Mouse (Mus musculus) midbrain, embryonic 13.5 days (tissue): Measurements from ENCODE around the gene Kif1bp. TPM values are rescaled to one million over a fixed set of nuclear protein-coding genes. Genes with fewer than 3 reads are reported as not detected.
"Not testable (repeated sequence)": the region's sequence is repeated elsewhere in the genome, so short reads cannot be mapped to it uniquely, and the experiment has no call there.

Source experiments
- ATAC-seq: fragments of 200-750 bp; cut with Nextera tagmentation; 2 replicates; pipeline ENCODE4 v1.8.0; 2017; ENCODE audit warnings: mild to moderate bottlenecking, moderate TSS enrichment, moderate library complexity
- H3K27ac ChIP-seq: fragments of 300-500 bp; sonication (generic); 2 replicates; pipeline ENCODE4 v1.5.1; 2015; ENCODE audit warnings: inconsistent platforms, mild to moderate bottlenecking, moderate library complexity
- H3K27me3 ChIP-seq: fragments of 300-500 bp; sonication (generic); 2 replicates; pipeline ENCODE4 v1.6.1; 2015; ENCODE audit warnings: mild to moderate bottlenecking, inconsistent platforms
- H3K36me3 ChIP-seq: fragments of 300-500 bp; sonication (generic); 2 replicates; pipeline ENCODE4 v1.6.1; 2015; ENCODE audit warnings: mild to moderate bottlenecking, inconsistent platforms
- H3K4me1 ChIP-seq: fragments of 300-500 bp; sonication (generic); replicated peaks from 2 replicates; pipeline ENCODE4 v1.6.1; 2015; ENCODE audit warnings: inconsistent platforms
- H3K4me2 ChIP-seq: fragments of 300-500 bp; sonication (generic); replicated peaks from 2 replicates; pipeline ENCODE4 v1.6.1; 2015; ENCODE audit warnings: moderate library complexity, mild to moderate bottlenecking, inconsistent platforms
- H3K4me3 ChIP-seq: fragments of 300-500 bp; sonication (generic); replicated peaks from 2 replicates; pipeline ENCODE4 v1.5.1; 2015; ENCODE audit warnings: mild to moderate bottlenecking, inconsistent platforms
- H3K9ac ChIP-seq: fragments of 300-500 bp; sonication (generic); replicated peaks from 2 replicates; pipeline ENCODE4 v1.6.1; 2015; ENCODE audit warnings: mild to moderate bottlenecking, inconsistent platforms
- H3K9me3 ChIP-seq: fragments of 300-500 bp; sonication (generic); 2 replicates; pipeline ENCODE4 v1.6.1; 2016; ENCODE audit warnings: mild to moderate bottlenecking, inconsistent platforms
- WGBS: fragments of 180-500 bp; shearing (Covaris S2); methylation state at CpG from one replicate; pipeline ENCODE4 v1.1.7; 2015; 5-methylcytosine and 5-hydroxymethylcytosine counted together
- polyA plus RNA-seq: library from polyadenylated mRNA; unstranded; fragments of >200 nt; fragmentation: Nextera tagmentation; extraction: Ambion mirVana; gene quantifications from 2 replicates; pipeline ENCODE4 v1.2.1, GENCODE M21; 2015

Gene Kif1bp
- polyA plus RNA-seq, 1 experiment from 2014 or later = 69.1 TPM

GRCm38 (mm10) chr10:62583245-62583644, 5.0 kb upstream of the Kif1bp start:
- H3K27ac ChIP-seq = no peak overlapping the region
- H3K9me3 ChIP-seq = no peaks in the 10 kb centered on the region
- no peak for ATAC-seq
- H3K36me3 ChIP-seq = peaks cover 82% of the 10 kb centered on the region
- H3K4me2 ChIP-seq = no peak overlapping the region
- H3K27me3 ChIP-seq = no peaks in the 10 kb centered on the region
- peaks cover 4% of the 10 kb centered on the region for H3K4me1 ChIP-seq
- 94% methylated on average over 1 of the region's 1 CpGs for WGBS
- no peak overlapping the region for H3K9ac ChIP-seq
- H3K4me3 ChIP-seq = no peak overlapping the region

GRCm38 (mm10) chr10:62582701-62583100, 4.4 kb upstream of the Kif1bp start:
- 85% methylated on average over 7 of the region's 7 CpGs for WGBS
- H3K4me3 ChIP-seq = no peak overlapping the region
- ATAC-seq = no peak
- no peak overlapping the region for H3K4me2 ChIP-seq
- no peak overlapping the region for H3K9ac ChIP-seq
- no peak overlapping the region for H3K27ac ChIP-seq
- no peaks in the 10 kb centered on the region for H3K9me3 ChIP-seq
- H3K4me1 ChIP-seq = peaks cover 4% of the 10 kb centered on the region
- H3K27me3 ChIP-seq = no peaks in the 10 kb centered on the region
- peaks cover 76% of the 10 kb centered on the region for H3K36me3 ChIP-seq

GRCm38 (mm10) chr10:62582263-62582662, 4.0 kb upstream of the Kif1bp start:
- Histone ChIP-seq H3K9ac (no peak overlapping the region), H3K4me2 (no peak overlapping the region), H3K27ac (no peak overlapping the region), H3K4me1 (peaks cover 9% of the 10 kb centered on the region), H3K36me3 (peaks cover 72% of the 10 kb centered on the region), H3K4me3 (no peak overlapping the region), H3K9me3 (no peaks in the 10 kb centered on the region), H3K27me3 (no peaks in the 10 kb centered on the region)
- WGBS = 89% methylated on average over 17 of the region's 17 CpGs
- no peak for ATAC-seq

- Histone ChIP-seq H3K36me3 (peaks cover 57% of the 10 kb centered on the region), H3K4me1 (peaks cover 26% of the 10 kb centered on the region)
- not testable (repeated sequence) for ATAC-seq, H3K4me2 ChIP-seq, H3K9me3 ChIP-seq, H3K27ac ChIP-seq, H3K9ac ChIP-seq, H3K27me3 ChIP-seq, H3K4me3 ChIP-seq
- WGBS = 87% methylated on average over 12 of the region's 13 CpGs
These were observed 872 bp upstream of the Kif1bp start for GRCm38 (mm10) chr10:62579129-62579528.

GRCm38 (mm10) chr10:62577673-62578337, 452 bp downstream of the Kif1bp start:
- peak; percentile 87 for ATAC-seq
- Histone ChIP-seq H3K27ac (peak overlapping the region; percentile 51), H3K9ac (peak overlapping the region; percentile 88), H3K4me1 (peaks cover 26% of the 10 kb centered on the region), H3K4me3 (peak overlapping the region; percentile 82), H3K9me3 (no peaks in the 10 kb centered on the region), H3K36me3 (peaks cover 56% of the 10 kb centered on the region), H3K4me2 (peak overlapping the region; percentile 96), H3K27me3 (no peaks in the 10 kb centered on the region)
- WGBS = under 1% methylated on average over 54 of the region's 54 CpGs

- Histone ChIP-seq H3K9ac (no peak overlapping the region), H3K9me3 (no peaks in the 10 kb centered on the region), H3K27ac (no peak overlapping the region), H3K27me3 (no peaks in the 10 kb centered on the region), H3K4me1 (peaks cover 26% of the 10 kb centered on the region), H3K4me2 (no peak overlapping the region), H3K4me3 (no peak overlapping the region), H3K36me3 (peaks cover 46% of the 10 kb centered on the region)
- no peak for ATAC-seq
- WGBS = 94% methylated on average over 13 of the region's 13 CpGs
These were observed 3.3 kb downstream of the Kif1bp start for GRCm38 (mm10) chr10:62575001-62575400.

GRCm38 (mm10) chr10:62570126-62570871, 8.0 kb downstream of the Kif1bp start:
- no peak for ATAC-seq
- Histone ChIP-seq H3K9ac (no peak overlapping the region), H3K4me1 (no peaks in the 10 kb centered on the region), H3K4me3 (no peak overlapping the region), H3K4me2 (no peak overlapping the region), H3K9me3 (no peaks in the 10 kb centered on the region), H3K27ac (no peak overlapping the region), H3K36me3 (peaks cover 84% of the 10 kb centered on the region), H3K27me3 (no peaks in the 10 kb centered on the region)
- 89% methylated on average over 7 of the region's 7 CpGs for WGBS

GRCm38 (mm10) chr10:62568861-62569260, 9.4 kb downstream of the Kif1bp start:
- H3K4me1 ChIP-seq = no peaks in the 10 kb centered on the region
- peaks cover 85% of the 10 kb centered on the region for H3K36me3 ChIP-seq
- WGBS = 97% methylated on average over 4 of the region's 4 CpGs
- no peak for ATAC-seq
- no peaks in the 10 kb centered on the region for H3K9me3 ChIP-seq
- no peak overlapping the region for H3K4me2 ChIP-seq
- H3K27ac ChIP-seq = no peak overlapping the region
- H3K4me3 ChIP-seq = no peak overlapping the region
- H3K27me3 ChIP-seq = no peaks in the 10 kb centered on the region
- H3K9ac ChIP-seq = no peak overlapping the region

- no peak for ATAC-seq
- H3K4me3 ChIP-seq = no peak overlapping the region
- no peaks in the 10 kb centered on the region for H3K27me3 ChIP-seq
- H3K4me2 ChIP-seq = no peak overlapping the region
- WGBS = 90% methylated on average over 1 of the region's 1 CpGs
- H3K9ac ChIP-seq = no peak overlapping the region
- no peak overlapping the region for H3K27ac ChIP-seq
- H3K36me3 ChIP-seq = peaks cover 69% of the 10 kb centered on the region
- no peaks in the 10 kb centered on the region for H3K4me1 ChIP-seq
- H3K9me3 ChIP-seq = no peaks in the 10 kb centered on the region
These were observed 20.5 kb downstream of the Kif1bp start for GRCm38 (mm10) chr10:62557736-62558135.

- Histone ChIP-seq H3K4me2 (no peak overlapping the region), H3K4me1 (no peaks in the 10 kb centered on the region), H3K9ac (no peak overlapping the region), H3K9me3 (no peaks in the 10 kb centered on the region), H3K4me3 (no peak overlapping the region), H3K27me3 (no peaks in the 10 kb centered on the region), H3K27ac (no peak overlapping the region), H3K36me3 (peaks cover 57% of the 10 kb centered on the region)
- no peak for ATAC-seq
- WGBS = 91% methylated on average over 6 of the region's 6 CpGs
These were observed 21.7 kb downstream of the Kif1bp start for GRCm38 (mm10) chr10:62556558-62556901.

- no peak overlapping the region for H3K4me3 ChIP-seq
- H3K36me3 ChIP-seq = peaks cover 54% of the 10 kb centered on the region
- no peak for ATAC-seq
- no peak overlapping the region for H3K4me2 ChIP-seq
- no peaks in the 10 kb centered on the region for H3K27me3 ChIP-seq
- 81% methylated on average over 11 of the region's 11 CpGs for whole genome bisulfite sequencing
- H3K4me1 ChIP-seq = no peaks in the 10 kb centered on the region
- no peaks in the 10 kb centered on the region for H3K9me3 ChIP-seq
- no peak overlapping the region for H3K9ac ChIP-seq
- no peak overlapping the region for H3K27ac ChIP-seq
These were observed 22.3 kb downstream of the Kif1bp start for GRCm38 (mm10) chr10:62555705-62556557.

GRCm38 (mm10) chr10:62553611-62554091, 24.6 kb downstream of the Kif1bp start:
- WGBS = 83% methylated on average over 12 of the region's 12 CpGs
- Histone ChIP-seq H3K27me3 (no peaks in the 10 kb centered on the region), H3K4me2 (no peak overlapping the region), H3K9ac (no peak overlapping the region), H3K9me3 (no peaks in the 10 kb centered on the region), H3K27ac (no peak overlapping the region), H3K4me3 (no peak overlapping the region), H3K4me1 (no peaks in the 10 kb centered on the region), H3K36me3 (peaks cover 31% of the 10 kb centered on the region)
- no peak for ATAC-seq
